Mouse (Mus musculus): Measurements from ENCODE around the gene Xpo5. TPM values are rescaled to one million over a fixed set of nuclear protein-coding genes. Genes with fewer than 3 reads are reported as not detected.

The Xpo5 gene
- total and polyA plus RNA-seq, 3 experiments, result 44.7 to 56.3 (median 55.1) TPM

GRCm38 (mm10) chr17:46267511-46267910 lies 64.9 kb downstream of the Xpo5 start:
- Histone ChIP-seq H3K4me3 (replicated peaks in 1 of 3; ENCODE audit: low read depth in 2 of 3, low read length in 2 of 3, poor library complexity in 1 of 3) (no peak overlapping the region), H3K4me2 (ENCODE audit: insufficient read depth, low read depth, poor library complexity, severe bottlenecking) (no peak overlapping the region), H3K79me2 (replicated peaks; ENCODE audit: control insufficient read depth, extremely low read depth, insufficient read depth, poor library complexity, severe bottlenecking) (no peaks in the 10 kb centered on the region), H3K9ac (ENCODE audit: insufficient read depth, low read depth) (no peak overlapping the region), H3K9me3 (replicated peaks; ENCODE audit: low read length) (no peaks in the 10 kb centered on the region), H3K27ac (ENCODE audit: insufficient read depth, low read depth) (no peak overlapping the region), H3K4me1 (ENCODE audit: control insufficient read depth in 1 of 2, insufficient read depth in 2 of 2) (peaks cover 0 to 2% of the 10 kb centered on the region in 2 experiments; a peak in 1 of 4 replicates), H3K36me3 (replicated peaks in 1 of 2; ENCODE audit: control insufficient read depth in 1 of 2, insufficient read depth in 1 of 2, low read length in 1 of 2) (peaks cover 63 to 98% of the 10 kb centered on the region in 2 experiments), H3K27me3 (replicated peaks) (no peaks in the 10 kb centered on the region)
- TF ChIP-seq HCFC1 (IDR thresholded peaks at IDR 0.05; ENCODE audit: low read depth, low read length), result no peak
- no peak for TF ChIP-seq JUN (IDR thresholded peaks at IDR 0.05; ENCODE audit: insufficient read depth, low read depth, low read length)
- no peak for TF ChIP-seq RAD21 (IDR thresholded peaks at IDR 0.05; ENCODE audit: low read depth, low read length)
- no peak for TF ChIP-seq JUND (conservative IDR thresholded peaks at IDR 0.05; ENCODE audit: low read depth, low read length)
- TF ChIP-seq GABPA (IDR thresholded peaks at IDR 0.05; ENCODE audit: insufficient replicate concordance, low read depth, low read length), result no peak
- no peak for TF ChIP-seq ZKSCAN1 (IDR thresholded peaks at IDR 0.05; ENCODE audit: borderline replicate concordance, low read depth, low read length)
- TF ChIP-seq ZMIZ1 (IDR thresholded peaks at IDR 0.05; ENCODE audit: low read depth, low read length), result no peak
- TF ChIP-seq MAX (IDR thresholded peaks at IDR 0.05; ENCODE audit: low read length), result no peak
- no peak for TF ChIP-seq NELFE (IDR thresholded peaks at IDR 0.05; ENCODE audit: low read depth, low read length)
- TF ChIP-seq RCOR1 (conservative IDR thresholded peaks at IDR 0.05; ENCODE audit: low read depth, low read length), result no peak
- no peak for DNase-seq (ENCODE audit: extremely low read depth)
- in situ Hi-C loops (cut with MboI; ENCODE audit: low pct_ligation_motif_present, low pct_unique_long_range_greater_than_20kb, low sequenced_read_pairs), result loop anchor here (5.0 kb wide), 1 partner anchor 120 kb away; no protein-coding TSS in a partner anchor
- dilution Hi-C loops (cut with MboI; ENCODE audit: extremely low pct_ligation_motif_present, extremely low pct_unique_long_range_greater_than_20kb, low sequenced_read_pairs), result no loop called here

DNA sequence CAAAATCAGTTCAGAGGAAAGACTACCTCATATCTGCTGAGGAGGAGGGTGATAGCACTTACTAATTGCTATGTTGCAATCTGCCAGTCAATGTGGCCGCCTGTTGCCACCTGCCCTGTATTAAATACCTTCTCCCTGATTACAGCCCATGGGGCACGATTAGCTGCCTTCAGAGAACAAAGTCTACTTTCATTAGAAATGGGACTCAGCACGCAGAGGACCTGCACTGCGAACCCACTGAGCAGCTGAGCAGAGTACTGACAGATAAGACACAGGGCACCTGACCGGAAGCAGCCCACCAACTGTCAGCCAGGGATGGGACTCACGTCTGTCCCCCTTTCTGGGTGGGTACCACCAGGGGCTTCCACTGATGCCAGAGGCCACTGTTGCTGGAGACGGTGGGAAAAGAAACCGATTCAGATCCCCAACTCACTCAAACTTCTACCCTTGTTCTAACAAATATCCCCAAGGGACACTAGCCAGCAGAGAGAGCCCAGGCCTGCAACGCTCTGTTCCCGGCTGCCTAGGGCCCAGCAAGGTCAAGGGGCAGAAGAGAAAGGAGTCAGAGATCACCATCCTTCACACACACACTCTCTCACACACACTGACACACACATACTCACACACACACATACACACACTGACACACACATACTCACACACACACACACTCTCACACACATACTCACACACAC lies 65.6 kb downstream of the Xpo5 start:
- Histone ChIP-seq H3K9me3 (replicated peaks; ENCODE audit: low read length) (no peaks in the 10 kb centered on the region), H3K79me2 (replicated peaks; ENCODE audit: control insufficient read depth, extremely low read depth, insufficient read depth, poor library complexity, severe bottlenecking) (no peaks in the 10 kb centered on the region), H3K36me3 (replicated peaks in 1 of 2; ENCODE audit: control insufficient read depth in 1 of 2, insufficient read depth in 1 of 2, low read length in 1 of 2) (peaks cover 57 to 98% of the 10 kb centered on the region in 2 experiments), H3K4me1 (ENCODE audit: control insufficient read depth in 1 of 2, insufficient read depth in 2 of 2) (peaks cover 0 to 2% of the 10 kb centered on the region in 2 experiments; a peak in 1 of 4 replicates), H3K4me3 (replicated peaks in 1 of 3; ENCODE audit: low read depth in 2 of 3, low read length in 2 of 3, poor library complexity in 1 of 3) (no peak overlapping the region), H3K9ac (ENCODE audit: insufficient read depth, low read depth) (no peak overlapping the region), H3K27ac (ENCODE audit: insufficient read depth, low read depth) (no peak overlapping the region), H3K27me3 (replicated peaks) (no peaks in the 10 kb centered on the region), H3K4me2 (ENCODE audit: insufficient read depth, low read depth, poor library complexity, severe bottlenecking) (no peak overlapping the region)
- in situ Hi-C loops (cut with MboI; ENCODE audit: low pct_ligation_motif_present, low pct_unique_long_range_greater_than_20kb, low sequenced_read_pairs) (loop anchor here (5.0 kb wide), 1 partner anchor 119 kb away; no protein-coding TSS in a partner anchor), dilution Hi-C loops (cut with MboI; ENCODE audit: extremely low pct_ligation_motif_present, extremely low pct_unique_long_range_greater_than_20kb, low sequenced_read_pairs) (no loop called here)
- TF ChIP-seq RAD21 (IDR thresholded peaks at IDR 0.05; ENCODE audit: low read depth, low read length) (no peak), HCFC1 (IDR thresholded peaks at IDR 0.05; ENCODE audit: low read depth, low read length) (no peak), RCOR1 (conservative IDR thresholded peaks at IDR 0.05; ENCODE audit: low read depth, low read length) (no peak), PAX5 (IDR thresholded peaks at IDR 0.05; ENCODE audit: low read length) (no peak), CHD1 (IDR thresholded peaks at IDR 0.05; ENCODE audit: low read depth, low read length) (no peak), MEF2A (IDR thresholded peaks at IDR 0.05; ENCODE audit: borderline replicate concordance, low read depth, low read length) (no peak), MYC (IDR thresholded peaks at IDR 0.05; ENCODE audit: low read depth, low read length) (no peak), GABPA (IDR thresholded peaks at IDR 0.05; ENCODE audit: insufficient replicate concordance, low read depth, low read length) (no peak), USF2 (conservative IDR thresholded peaks at IDR 0.05; ENCODE audit: low read depth, low read length) (no peak), ZNF384 (IDR thresholded peaks at IDR 0.05; ENCODE audit: low read depth, low read length) (no peak), ETS1 (conservative IDR thresholded peaks at IDR 0.05; ENCODE audit: low read depth, low read length) (no peak), SIN3A (IDR thresholded peaks at IDR 0.05; ENCODE audit: low read length) (no peak), JUND (conservative IDR thresholded peaks at IDR 0.05; ENCODE audit: low read depth, low read length) (no peak), UBTF (IDR thresholded peaks at IDR 0.05; ENCODE audit: low read depth, low read length) (no peak)
- no peak for DNase-seq (ENCODE audit: extremely low read depth)

Measured in CH12.LX (cell line).